In genomic region chr6:42671767-42672166, GRCm38 (mm10) we compare ENCODE assay signal across 28 mouse cellular contexts.
"Had no signal": no experiment of that assay in that cellular context is flagged by ENCODE, and none has a peak within 500 bp of the region (broad histone marks: within the 10 kb centered on the region; RNA-seq: fewer than 3 reads in every experiment).

No protein-coding gene starts in this region.

- ATAC-seq: forebrain, postnatal 0 days; hindbrain, postnatal 0 days had no signal

- H3K4me1 ChIP-seq: heart, embryonic 13.5 days; heart, embryonic 15.5 days; hindbrain, embryonic 10.5 days; hindbrain, embryonic 12.5 days; kidney, embryonic 15.5 days; limb, embryonic 10.5 days; limb, embryonic 12.5 days; liver, embryonic 13.5 days had no signal

- H3K4me3 ChIP-seq: heart, adult 2 months; heart, embryonic 13.5 days; heart, embryonic 15.5 days; hindbrain, embryonic 10.5 days; hindbrain, embryonic 12.5 days; kidney, embryonic 15.5 days; layer of hippocampus, adult 2 months; left cerebral cortex, adult 2 months; limb, embryonic 10.5 days; limb, embryonic 12.5 days; liver, embryonic 13.5 days had no signal

- H3K9me3 ChIP-seq: heart, embryonic 13.5 days; heart, embryonic 15.5 days; hindbrain, embryonic 10.5 days; hindbrain, embryonic 12.5 days; kidney, embryonic 15.5 days; limb, embryonic 10.5 days; limb, embryonic 12.5 days; liver, embryonic 13.5 days had no signal

- H3K9ac ChIP-seq: forebrain, postnatal 0 days; heart, embryonic 13.5 days; heart, embryonic 15.5 days; hindbrain, embryonic 12.5 days; hindbrain, embryonic 14.5 days; kidney, embryonic 15.5 days; limb, embryonic 12.5 days; liver, embryonic 13.5 days had no signal

- DNase-seq: forebrain, postnatal 0 days; gastrocnemius, postnatal 14 days; gastrocnemius, postnatal 36 days; heart, adult 11 months; heart, adult 2 months; heart, postnatal 14 days; heart, postnatal 4 days; kidney, adult 11 months; kidney, adult 2 months; kidney, adult 9 months; kidney, postnatal 14 days; kidney, postnatal 36 days; liver; liver, embryonic 13.5 days had no signal

- H3K27me3 ChIP-seq: heart, embryonic 13.5 days; heart, embryonic 15.5 days; hindbrain, embryonic 12.5 days; kidney, embryonic 15.5 days; limb, embryonic 12.5 days; liver, embryonic 13.5 days had no signal

- H3K4me2 ChIP-seq: heart, embryonic 11.5 days; heart, embryonic 13.5 days; heart, embryonic 15.5 days; hindbrain, embryonic 12.5 days; hindbrain, embryonic 14.5 days; kidney, embryonic 15.5 days; limb, embryonic 12.5 days; liver, embryonic 11.5 days; liver, embryonic 13.5 days had no signal

- H3K27ac ChIP-seq: heart, adult 2 months; heart, embryonic 13.5 days; heart, embryonic 15.5 days; hindbrain, embryonic 10.5 days; hindbrain, embryonic 12.5 days; hindbrain, embryonic 14.5 days; hindbrain, postnatal 0 days; kidney, embryonic 15.5 days; kidney, postnatal 0 days; layer of hippocampus, adult 2 months; left cerebral cortex, adult 2 months; limb, embryonic 10.5 days; limb, embryonic 12.5 days; liver, embryonic 13.5 days had no signal
